Mouse (Mus musculus) right cerebral cortex, postnatal 36 days (tissue): ENCODE results near the gene Tigar.
A peak's percentile ranks its signal among the peaks of the same experiment; 100 is the strongest.

Source experiments
- DNase-seq, 2 experiments: peaks; one replicate each; pipeline ENCODE4 v3.0.0; 2022; ENCODE audit warnings: low spot score in 2 of 2, mixed read lengths in 1 of 2

The Tigar gene

GRCm38 (mm10) chr6:127142154-127143123 is 33.1 kb upstream of the Tigar start:
- no peak for DNase-seq

DNA sequence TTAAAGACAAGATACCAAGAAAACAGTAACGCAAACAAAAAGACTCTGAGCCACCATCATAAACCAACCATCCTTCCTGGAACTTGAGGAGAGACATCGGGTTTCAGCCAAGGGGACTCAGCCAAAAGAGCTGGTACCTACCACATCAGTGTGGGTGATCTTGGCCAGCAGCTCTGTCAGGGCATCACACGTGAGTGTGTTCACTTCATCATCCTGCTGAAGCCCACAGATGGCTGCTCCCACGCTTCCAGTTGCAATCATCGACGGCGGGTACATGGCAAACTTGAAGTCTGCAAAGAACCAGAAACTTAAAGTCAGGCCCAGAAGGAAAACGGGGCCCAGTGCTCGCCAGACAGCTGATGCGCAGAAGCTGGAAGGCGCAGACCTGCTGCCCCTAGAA is 29.6 kb upstream of the Tigar start:
- peak in 1 of 2 experiments; percentile 56 for DNase-seq

DNA sequence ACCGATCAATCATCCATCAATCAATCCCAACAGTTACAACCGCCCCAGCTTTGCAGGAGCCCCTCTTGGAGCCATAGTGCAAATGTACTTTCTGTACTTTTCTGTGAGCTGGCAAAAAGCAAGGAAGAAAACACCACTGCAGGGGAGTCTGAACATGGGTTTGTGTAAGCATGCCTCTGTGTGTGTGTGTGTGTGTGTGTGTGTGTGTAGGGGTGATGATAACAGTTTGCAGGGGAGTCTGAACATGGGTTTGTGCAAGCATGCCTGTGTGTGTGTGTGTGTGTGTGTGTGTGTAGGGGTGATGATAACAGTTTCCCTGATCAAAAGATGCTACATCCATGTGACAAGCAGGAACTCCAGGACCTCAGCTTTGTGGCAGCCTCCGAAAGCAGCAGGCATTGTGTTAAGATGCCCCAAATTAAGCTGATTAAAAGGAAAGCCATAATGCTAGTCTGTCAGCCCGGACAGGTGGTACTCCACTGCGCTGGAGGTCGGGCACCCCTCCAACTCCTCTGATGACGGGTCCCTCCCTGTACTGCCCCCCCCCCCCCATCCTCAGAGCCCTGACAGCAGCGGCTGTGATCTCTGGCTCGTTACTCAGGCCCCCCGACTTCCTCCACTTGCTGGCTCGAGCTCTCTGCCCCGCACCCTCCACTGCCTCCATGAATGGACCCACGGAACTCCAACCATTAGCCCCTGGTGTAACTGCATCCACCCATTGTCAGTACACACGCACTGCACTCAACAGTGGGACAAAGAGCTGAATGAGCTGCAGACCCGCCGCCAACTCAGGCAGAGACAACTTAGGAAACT is 24.3 kb upstream of the Tigar start:
- DNase-seq, result no peak

DNA sequence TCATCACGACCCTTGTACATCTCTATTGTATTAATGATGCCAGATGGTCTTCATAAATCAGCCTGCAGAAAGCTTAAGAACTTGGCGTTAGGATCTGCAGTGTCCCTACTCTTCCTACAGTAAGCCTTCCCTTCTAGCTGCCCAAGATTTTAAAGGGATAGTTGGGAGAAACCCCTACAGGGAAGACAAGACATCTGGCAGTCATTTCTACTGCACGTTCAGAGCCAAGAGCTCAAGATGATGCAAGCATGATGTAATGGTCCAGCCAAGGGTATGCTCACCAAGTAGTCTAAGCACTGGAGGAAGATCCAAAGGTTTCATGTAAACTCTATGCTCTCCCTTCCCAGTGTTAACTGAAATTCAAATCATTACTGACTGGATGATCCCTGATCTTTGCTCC is 23.4 kb upstream of the Tigar start:
- no peak for DNase-seq

- DNase-seq, result no peak
Observed at GRCm38 (mm10) chr6:127131946-127132345, 22.6 kb upstream of the Tigar start.

- no peak for DNase-seq
Observed at GRCm38 (mm10) chr6:127130377-127130776, 21.0 kb upstream of the Tigar start.

- DNase-seq, result no peak
Observed at GRCm38 (mm10) chr6:127129659-127130058, 20.3 kb upstream of the Tigar start.

GRCm38 (mm10) chr6:127123506-127123905 is 14.1 kb upstream of the Tigar start:
- DNase-seq, result no peak

DNA sequence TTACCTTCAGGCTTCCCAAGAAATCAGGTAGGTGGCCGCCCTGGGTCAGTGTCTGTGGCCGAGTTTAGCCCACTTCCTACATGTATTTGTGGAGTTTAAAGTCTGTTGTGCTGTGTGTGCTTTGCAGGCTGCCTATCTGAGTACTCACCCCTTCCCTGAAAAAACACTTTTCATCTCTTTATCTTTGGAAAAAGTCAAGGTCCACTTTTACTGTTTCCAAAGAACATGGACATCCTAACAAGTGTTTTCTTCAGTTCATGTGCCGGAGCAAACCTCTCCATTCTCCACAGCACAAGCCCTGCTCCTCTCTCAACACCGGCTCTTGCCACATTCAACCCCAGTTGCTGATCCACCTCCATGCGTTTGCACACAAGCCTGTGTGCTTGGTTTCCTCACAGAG is 13.6 kb upstream of the Tigar start:
- DNase-seq, result no peak

DNA sequence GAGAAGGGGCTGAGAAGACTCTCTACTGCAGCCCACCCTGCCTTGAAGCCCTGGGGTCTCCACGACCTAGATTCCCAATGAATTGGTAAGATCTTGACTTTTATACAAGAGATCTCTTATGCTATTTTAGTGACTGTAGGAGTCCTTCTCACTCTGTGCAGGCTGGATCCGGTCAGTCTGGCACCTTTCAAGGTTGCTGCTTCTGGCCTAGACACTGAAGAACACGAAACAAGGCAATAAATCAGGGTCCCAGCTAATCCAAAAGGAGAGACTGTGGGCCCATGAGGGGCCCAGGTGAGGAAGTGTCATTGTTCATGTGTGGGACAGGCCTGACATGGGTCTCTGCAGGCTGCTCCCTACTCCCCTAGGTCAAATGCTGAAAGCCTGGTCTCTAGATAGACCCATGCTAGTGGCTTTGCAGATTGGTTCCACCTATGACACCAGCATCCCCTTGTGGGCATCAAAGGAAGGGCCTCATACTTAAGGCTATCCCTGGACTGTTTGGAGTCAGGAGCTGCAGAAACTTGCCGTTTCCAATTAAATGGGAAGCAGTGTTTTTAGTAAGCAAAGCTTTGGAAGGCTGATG is 13.0 kb upstream of the Tigar start:
- no peak for DNase-seq

DNA sequence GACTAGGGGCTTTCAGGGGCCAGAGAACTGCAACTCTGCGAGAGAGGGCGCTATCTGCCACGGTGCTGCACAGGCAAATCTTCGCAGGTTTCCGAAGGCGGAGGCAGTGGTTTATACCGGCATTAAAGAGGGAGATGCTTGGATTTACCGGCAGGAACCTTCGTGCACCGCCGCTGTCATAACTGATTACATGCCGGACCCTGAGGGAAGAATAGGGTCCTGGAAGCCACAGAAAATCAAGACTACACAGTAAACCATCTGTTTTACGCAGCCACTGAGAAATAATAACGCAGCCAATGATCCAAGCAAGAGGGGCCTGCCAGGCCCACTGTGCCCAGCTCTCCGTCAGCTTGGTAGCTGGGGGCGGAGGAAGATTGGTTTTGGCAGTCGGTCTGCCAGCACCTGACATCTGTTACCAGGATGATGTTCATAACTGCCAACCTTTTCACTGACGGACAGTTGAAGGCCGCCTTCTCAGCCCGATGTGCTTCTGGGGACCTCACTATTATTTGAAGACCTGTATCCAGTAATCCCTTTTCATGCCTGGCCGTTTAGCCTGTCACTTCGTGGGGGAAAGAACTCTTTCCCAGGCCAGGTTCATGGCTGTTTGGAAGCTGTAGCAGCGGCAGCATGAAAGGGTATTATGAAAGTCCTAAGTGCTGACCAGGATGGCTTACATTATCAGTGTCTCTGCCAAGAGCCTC is 5.5 kb upstream of the Tigar start:
- DNase-seq, result no peak

DNA sequence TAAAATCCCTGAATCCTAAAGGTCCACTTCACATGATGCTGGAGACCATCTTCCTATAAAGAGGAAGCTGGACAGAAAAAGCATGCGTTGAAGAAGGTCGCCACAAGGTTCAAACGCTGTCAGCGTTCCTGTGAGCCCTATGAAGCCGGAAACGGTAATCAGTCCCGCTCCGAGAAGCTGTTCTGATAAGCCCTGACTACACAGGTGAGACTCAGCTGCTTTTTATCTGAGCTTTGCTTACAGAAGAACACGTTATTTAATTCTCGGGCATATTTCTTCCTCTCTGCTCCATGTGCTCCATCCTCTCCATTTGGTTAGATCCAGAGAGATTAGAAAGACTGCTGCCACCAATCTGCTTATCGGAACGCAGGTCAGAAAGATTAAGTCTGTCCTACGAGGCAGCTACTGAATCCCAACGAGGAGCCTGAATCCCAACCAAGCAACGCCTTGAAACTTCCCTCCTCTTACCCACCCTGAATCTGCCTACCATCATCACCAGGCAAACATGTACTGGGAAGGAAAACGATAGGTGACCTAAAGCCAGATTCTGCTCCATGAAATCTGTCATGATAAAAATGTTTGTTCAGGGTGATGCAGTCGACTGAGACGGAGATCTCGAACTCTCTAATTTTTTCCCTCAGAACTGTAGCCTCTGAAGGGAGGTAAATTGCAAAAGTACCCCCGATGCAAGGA is 843 bp downstream of the Tigar start:
- DNase-seq, result no peak

DNA sequence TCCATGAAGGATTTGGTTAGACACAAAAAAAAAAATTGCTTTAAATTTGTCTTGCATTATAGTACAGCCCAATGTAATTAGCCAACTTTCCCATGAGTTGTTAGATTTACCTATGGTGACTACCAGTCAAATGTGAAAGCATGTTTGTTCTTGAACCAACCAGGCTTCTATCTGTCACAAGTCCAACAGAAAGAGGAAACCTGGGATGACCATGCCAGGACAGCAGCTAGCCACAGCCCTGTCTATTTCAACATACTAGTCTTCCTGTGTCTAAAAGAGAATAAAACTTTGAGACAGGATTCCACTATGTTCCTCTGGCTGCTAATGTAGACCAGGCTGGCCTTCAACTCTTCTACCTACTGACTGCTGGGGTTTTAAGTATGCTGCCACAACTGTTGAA is 1.9 kb downstream of the Tigar start:
- no peak for DNase-seq

DNA sequence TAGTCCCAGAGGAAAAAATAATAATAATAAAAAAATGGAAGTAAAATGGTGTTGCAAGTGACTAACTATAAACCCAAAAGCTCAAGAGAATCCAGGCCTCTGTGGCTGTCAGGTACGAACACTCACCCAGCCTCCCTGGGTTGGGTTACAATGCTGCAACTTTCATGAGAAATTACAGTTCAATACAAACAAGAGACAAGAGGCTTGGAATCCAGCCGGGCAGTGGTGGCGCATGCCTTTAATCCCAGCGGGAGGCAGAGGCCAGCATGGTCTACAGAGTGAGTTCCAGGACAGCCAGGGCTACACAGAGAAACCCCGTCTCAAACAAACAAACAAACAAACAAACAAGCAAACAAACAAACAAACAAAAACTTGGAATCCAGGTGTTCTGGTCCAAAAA is 2.6 kb downstream of the Tigar start:
- no peak for DNase-seq

DNA sequence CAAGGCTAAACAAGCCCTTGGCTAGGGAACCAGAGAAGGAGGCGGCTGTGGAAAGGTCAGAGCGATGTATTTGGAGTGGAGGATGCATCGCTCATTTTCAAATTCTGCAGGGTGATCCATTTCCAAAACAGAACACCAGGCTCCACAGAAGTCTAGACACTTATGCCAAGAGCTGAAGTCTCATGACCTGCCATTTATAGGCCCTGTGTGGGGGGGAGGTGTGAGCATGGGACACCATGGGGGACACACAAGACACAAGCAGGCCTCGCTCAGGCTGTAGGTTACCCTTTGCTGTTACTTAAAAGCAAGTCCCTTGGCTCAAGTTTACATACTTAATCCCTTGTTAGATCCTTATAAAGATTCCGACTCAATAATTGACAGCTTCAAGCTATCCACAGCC is 3.2 kb downstream of the Tigar start:
- no peak for DNase-seq

DNA sequence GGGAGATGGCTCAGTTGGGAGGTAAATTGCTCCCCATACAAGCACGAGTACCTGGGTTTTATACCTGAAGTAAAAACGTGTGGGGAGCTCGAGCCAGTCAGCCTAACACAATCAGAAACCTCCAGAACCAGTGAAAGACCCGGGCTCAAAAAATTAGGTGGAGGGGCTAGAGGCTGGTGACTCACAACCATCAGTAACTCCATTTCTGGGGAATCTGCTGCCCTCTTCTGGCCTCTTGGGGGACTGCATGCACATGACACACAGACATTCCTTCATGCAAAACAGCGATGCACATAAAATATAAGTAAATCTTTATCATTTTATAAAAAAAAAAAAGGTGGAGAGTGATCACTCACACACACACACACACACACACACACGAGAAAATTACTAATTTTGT is 4.2 kb downstream of the Tigar start:
- no peak for DNase-seq

DNA sequence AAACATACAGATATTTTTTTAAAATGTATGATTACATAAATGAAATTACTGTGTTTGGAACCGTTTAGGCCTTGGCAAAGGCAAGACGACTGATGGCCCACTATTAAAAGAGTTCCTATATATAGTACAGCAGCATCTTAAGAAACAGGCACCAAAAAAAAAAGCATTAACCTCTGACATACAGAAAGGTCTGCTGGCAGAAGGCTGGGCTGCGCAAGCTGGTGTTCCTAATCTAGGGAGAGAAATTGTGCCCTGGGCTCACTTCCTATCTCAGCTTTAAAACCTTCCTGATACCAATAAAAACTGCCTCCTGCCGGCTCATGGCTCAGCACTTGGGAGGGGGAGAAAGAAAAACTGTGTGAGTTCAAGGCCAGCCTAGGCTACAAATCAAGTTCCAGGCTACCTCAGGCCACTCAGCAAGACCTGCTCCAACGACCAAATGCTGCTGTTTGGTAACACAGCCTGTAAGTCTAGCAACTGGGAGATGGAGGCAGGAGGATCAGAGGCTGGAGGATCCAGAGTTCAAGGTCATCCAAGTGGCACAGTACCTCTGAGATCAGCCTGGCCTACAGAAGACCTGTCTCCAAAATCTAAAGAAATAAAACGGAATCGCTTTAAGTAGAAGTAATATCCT is 4.8 kb downstream of the Tigar start:
- DNase-seq, result no peak

DNA sequence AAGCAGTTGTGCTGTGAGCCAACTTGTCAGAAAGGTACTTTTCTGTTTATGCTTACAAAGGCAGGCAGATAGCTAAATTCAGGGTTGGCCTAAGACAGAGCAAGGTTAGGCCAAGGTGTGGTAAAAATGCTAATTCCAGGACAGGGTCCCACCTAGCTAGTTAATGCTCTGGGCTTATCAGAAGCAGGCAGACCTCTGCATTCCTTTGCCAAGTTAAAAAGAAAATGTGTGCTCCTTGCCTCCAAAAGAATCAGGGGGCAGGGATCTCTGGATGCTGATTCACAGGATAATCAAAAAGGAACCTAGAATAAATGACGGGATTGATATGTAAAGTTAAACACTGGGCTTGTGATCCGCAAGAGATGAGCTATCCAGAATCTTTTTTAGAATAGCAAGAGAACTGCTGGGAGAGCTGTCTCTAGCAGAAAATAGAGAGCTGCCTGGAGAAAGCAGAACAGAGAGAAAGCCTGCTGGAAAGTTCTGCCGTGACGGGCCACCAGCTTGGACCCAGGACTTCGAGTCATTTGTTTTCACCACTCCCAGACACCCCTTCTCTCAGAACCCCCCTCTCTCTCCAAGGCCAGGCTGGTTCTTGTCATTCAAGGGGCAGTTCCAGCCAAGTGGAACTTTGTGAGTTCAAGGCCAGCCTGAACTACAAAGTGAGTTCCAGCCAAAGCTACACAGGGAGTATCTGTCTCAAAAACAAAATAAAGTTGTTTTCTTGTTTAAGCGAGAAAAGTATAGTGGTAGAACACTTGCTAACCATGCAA is 5.7 kb downstream of the Tigar start:
- no peak for DNase-seq

GRCm38 (mm10) chr6:127094565-127094964 is 14.8 kb downstream of the Tigar start:
- DNase-seq, result no peak

DNA sequence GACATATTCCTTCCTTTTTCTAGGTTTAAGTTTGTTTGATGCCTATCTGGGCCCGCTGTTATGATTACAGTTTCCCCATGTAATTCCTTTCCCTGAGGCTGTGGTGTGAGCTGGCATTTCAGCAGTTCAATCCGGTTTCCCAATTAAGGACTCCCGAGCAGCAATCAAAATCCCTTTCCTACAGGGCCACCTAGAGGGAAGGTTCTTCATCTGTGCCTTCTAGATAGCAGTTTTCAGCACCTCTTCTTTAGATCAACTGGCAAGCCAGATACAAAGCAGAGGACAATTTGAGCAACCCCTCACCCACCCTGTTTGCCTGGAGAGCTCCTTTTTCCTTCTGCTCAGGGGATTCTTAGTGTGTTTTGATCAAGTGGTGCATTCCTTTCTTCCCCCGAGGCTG is 22.6 kb downstream of the Tigar start:
- DNase-seq, result no peak
